Mouse (Mus musculus): ENCODE results near the gene Pde1c.

Pde1c gene

DNA sequence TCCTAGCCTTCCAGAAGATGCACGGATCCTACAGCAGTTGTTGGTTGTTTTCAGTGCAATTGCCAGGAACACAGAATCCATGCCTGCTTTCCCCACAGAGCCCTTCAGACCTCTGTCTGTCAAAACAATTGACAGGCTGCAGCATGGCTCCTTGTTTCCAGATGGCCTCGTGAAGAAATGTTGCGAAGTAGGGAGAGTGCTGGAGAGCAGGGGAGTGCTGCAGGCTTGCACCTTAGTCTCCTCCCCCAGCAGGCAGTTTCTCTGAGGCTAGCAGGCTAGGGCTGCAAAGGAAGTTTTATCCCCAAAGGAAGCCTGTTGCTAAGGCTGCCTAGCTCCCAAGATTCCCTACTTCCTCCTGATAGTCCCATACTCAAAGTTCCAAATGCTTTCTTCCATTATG is 246.1 kb downstream of the Pde1c start:
- no peak for DNase-seq

DNA sequence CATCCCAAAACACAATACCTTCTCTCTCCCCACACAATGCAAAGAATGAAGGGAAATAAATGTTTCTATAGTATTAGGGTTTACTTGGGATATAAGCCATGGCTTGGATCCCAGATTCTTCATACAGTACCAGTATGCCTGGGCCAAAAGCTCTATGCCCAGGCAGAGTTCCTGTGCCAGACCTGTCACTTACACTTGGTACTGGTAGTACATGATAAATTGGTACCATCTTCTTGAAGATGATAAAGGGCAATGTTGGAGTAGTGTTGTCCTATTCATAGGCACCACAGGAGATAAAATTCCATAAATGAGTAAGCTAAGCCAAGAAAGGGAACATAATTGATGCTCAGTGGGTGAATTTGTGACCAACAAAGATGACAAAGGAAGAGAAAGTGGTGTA is 258.6 kb downstream of the Pde1c start:
- DNase-seq, result no peak

DNA sequence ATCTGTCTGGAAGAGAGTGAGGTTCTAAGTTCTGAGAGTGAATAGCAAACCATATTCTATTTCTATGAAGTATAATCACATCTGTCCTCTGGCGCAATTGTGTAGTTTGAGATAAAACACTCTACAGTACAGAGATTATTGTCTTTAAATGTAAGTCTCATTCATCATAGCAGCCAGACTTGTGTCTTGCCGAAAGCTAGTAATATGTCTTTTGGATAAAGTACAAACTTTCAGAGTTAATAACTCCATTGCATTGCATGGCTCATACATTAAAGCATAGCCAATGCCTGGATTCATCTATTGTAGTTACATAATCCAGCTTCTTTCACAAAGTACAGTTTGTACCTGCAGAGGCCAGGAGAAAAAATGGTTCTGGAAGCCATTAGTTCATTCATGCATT is 262.8 kb downstream of the Pde1c start:
- DNase-seq, result no peak

DNA sequence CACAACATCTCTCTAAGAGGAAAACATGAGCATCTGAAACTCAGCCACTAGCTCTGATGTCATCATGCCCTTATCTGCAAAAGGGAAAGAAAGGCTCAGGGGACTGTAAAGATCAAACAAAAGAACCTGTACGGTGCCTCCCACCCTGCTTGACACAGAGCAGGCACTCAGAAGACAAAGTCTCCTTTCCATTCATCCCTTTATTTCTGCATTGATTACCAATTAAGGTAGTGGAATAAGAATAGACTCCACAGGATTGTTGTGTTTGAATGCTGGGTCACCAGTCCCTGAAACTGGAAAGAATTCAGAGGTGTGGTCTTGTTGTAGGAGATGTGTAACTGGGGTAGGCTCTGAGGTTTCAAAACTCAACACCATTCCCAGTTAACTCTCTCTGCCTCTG is 276.7 kb downstream of the Pde1c start:
- no peak for DNase-seq

DNA sequence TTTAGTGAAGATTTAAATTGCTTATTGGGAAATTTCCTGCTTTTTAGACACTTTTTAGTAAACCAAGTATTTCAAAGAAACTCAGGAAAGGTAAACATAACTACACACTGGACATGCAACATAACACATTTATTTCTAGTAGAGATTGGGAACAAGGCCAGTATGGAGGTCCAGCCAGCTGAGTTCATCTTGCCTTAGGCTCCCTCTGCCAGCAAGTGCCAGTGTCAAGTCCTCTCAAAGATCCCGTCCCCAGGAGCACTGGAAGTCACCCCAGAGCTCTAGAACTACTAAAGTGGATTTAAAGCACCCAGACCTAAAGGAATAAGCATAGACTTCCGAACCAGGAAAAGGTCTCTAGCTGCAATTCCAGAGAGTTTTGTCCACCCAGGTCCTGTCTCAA is 279.6 kb downstream of the Pde1c start:
- DNase-seq, result no peak

DNA sequence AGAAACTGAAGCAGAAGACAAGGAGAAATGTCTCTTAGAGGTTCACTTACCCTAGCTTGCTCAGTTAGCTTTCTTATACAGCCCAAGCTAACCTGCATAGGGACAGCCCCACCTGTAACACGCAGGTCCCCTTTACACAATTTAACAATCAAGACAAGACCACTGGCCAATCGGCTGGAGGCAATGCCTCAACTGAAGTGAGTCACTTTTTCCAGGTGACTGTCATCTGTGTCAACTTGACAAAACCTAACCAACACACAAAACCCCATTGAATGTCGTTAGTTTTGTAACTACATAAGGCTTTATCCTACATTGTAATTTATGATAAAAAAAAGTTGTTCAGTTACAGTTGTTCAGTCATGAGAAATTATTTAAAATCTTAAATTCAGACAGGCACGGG is 284.1 kb downstream of the Pde1c start:
- no peak for DNase-seq

DNA sequence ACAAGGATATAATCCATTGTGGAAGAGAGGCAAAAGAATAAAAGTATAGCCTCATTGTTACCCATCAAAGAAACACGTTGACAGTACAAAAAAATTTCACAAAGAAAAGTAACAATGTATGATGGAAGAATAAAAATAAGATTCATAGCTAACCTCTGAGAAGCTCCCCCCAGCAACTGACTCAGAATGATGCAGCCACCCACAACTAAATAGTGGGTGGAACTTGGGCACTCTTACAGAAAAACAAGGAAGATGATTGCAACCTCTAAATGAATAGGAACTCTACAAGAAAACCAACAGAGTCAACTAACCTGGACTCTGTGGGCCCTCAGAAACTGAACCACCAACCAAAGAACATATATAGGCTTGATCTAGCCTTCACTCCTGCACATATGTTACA is 293.4 kb downstream of the Pde1c start:
- no peak for DNase-seq

DNA sequence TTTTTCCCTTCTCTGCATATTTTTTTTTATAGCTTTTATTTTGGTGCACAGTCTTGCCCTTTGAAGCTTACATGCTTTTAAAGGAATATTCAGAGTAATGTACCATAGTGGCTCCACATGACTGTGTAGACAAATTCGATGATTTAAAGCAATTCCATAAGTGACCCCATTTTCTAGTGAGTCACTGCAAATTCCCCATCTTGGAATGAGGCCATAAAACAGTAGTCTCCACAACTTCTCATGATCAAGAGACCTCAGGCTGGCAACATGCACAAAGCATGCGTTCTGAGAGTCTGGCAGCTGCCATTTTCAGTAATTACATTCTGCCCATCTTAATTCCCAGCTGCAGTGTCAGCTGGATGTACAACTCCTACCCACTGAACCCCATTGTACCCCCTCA is 297.2 kb downstream of the Pde1c start:
- no peak for DNase-seq

DNA sequence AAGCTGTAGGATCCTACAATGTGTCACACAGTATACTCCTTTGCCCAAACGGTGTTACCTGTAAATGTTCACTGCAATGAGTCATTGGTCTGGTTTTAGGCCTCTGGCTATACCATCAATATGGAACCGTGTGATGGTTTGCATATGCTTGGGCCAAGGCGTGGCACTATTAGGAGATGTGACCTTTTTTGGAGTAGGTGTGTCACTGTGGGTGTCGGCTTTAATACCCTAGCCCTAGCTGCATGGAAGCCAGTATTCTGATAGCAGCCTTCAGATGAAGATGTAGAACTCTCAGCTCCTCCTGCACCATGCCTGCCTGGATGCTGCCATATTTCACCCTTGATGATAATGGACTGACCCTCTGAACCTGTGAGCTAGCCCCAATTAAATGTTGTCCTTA is 304.4 kb downstream of the Pde1c start:
- DNase-seq, result no peak

DNA sequence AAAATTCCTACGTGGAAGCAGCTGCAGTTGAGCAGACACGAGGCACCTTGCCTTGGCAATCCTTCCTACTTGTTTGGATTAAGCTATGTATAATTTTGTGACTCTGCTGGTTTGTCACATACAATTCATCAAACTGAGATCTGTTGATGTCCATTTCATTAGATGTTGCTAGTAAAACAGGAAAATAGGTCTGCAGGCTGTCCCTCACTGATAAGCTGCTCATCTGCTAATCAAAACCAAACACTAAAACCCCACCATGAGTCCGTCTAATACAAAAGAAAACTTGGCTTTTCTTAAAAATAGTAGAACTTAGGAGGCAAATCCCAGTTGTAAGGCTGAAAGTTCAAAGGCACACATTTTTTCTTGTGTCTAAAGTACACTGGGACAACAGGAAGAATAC is 308.8 kb downstream of the Pde1c start:
- no peak for DNase-seq

DNA sequence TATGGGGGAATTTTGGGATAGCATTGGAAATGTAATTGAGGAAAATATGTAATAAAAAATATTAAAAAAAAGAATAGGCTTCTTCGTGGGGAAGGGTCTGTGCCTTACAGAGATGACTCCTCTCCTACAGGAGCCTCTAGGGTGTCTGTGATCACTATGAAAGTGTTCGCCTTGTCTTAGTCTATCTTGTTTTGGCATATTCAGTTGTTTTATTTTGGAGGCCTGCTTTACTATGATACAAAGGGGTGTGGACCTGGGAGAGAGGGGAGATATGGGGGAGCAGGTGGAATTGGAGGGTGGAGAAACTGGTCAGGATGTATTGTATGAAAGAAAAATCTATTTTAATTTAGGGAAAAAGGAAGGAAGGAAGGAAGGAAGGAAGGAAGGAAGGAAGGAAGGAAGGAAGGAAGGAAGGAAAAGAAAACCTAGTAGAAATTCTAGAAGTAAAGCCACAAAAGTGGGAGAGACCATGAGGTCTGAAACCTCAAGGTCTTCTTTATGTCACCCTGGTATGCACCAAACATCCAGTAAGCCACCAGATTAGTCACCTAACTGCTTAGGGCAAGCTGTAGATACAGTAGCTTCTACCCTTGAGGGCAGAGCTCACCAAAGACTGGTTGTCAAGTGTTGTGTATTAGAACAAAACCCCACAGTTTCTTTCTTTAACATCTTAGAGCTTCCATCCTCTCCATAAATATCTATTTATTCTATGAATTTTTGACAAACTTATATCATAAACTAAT is 311.2 kb downstream of the Pde1c start:
- no peak for DNase-seq

DNA sequence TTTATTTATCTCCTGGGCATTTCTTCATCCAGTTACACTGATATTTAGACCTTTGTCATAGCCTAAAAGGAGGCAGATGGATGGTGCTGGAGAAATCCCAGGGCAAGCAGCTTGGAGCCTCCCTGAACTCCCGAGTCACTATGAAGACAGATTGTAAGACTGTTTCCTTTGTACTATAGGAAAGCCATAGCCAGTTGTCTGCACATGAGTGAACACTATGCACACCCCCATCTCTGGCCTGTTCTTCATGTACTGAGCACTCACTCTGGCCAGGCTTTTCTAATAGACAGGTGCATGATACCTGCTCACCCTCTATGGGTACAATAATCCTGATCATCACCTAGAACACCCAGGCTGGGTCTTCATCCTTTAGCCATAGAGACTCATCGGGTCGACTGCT is 318.8 kb downstream of the Pde1c start:
- no peak for DNase-seq

DNA sequence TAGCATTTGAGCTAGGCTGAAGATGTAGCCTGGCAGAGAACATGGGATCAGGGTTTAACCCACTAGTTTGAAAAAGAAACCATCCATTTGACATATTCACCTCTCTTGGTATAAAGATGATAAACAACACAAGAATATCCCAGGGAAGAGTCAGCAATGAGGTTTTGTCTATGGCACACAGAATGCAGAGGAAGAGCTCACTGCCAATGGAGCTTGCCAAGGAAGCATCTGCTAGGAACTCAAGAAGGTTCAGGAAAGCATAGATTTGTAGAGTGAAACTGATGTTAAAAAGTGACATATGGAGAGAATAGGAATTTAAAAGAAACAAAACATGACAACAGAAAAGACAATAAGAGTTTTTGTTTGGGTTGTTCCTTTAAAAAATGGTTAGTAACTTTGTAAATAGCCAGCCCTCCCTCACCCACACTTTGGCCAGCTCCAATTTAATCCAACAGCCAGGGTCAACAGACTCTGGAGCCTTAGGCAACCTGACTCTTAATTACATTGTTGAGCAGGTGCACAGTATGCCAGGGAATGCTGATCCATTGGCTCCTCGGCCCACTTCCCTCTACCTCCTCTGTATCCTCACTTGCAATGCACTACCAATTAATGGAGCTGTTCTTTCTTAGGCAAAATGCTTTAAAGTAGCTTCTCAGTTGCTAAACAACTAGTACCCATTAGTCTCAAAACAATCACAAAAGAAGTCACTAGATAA is 377.3 kb downstream of the Pde1c start:
- no peak for DNase-seq

DNA sequence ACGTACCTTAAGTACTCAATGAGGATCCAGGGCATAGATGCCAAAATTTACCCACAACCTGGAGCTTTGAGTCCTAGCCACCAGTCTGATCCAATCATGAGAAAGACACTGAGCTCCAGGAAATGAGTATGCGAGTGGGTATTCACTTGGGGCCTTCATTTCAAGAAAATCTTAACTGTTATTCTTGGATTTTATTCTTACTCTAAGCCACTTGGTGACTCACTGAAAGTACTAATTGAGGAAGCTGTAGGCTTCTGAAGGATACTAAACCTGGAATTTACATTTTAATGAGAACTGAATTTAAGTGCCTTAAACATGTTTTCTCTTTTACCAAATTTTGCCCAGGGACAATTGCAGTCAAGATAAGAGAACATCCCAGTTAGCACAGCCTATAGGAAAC is 392.4 kb downstream of the Pde1c start:
- no peak for DNase-seq

DNA sequence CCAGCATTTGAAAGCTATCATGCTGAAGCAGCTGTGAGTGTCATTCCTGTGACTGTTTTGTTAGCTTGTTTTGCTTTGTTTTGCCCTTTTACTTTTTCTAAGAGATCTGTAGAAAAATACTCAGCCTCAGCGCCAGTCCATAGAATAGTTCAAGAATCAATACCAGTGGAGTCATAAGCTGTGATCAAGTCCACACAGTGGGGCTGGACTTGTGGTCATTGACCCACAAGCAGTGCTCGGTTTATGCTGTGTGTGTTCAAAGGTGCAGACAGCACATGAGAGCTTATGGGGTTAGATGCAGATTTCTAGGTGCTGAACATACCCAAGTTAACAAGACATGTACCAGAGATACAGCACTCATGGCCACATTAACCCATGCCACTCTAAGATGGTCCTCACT is 396.7 kb downstream of the Pde1c start:
- DNase-seq, result no peak

DNA sequence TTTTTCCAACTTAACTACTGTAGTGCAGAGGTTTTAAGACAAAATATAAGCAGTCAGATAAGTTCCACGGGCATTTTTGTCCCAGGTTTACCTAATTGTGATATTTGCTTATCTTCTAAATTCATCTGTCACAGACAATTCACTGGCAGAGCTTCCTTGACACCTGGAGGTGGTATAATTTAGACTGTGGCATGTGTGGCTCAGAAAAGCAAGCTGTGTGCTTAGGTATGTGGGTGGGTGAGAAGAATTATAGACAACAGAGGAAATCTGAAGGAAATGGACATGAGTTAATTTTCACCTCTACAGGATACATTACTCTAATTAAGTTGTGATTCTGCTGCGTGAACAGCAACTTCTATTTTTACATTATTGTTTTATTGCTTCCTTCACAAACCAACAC is 400.2 kb downstream of the Pde1c start:
- peak; percentile 30 for DNase-seq

DNA sequence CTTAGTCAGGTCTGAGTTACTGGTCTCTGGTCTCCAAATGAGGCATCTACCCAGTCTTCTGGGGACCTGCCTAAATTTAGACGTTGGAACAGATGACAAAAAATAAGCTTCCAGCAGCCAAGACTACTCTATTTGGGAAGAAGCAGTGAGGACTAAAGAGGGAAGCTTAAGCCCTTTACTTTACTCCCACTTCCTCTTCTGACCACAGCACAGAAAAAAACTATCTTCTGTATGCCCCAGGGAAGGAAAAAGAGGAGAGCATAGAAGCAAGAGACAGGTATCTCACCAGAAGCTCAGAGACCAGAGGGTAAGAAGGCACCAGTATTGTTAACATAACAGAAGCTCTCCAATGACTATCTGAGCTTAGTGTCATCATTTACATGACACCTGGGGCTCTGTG is 410.7 kb downstream of the Pde1c start:
- DNase-seq, result no peak

DNA sequence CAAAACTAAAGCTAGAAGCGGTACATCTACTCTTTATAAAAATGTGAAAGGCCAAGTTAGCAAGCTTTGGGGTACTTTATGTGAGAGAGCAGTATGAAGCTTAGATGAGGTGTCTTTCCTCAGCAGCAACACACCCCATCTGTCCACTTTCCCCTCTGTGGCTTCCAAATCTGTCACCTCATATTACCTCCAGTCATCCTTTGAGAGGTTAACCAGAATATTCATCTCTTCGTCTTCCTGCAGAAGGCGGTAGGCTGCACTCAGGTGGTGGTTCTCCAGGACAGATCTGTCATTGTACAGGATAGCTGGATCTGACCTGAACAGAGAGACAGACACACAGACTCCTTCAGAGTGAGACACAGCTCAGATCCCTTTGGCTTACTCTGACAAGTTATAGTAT is 412.1 kb downstream of the Pde1c start:
- DNase-seq, result no peak

DNA sequence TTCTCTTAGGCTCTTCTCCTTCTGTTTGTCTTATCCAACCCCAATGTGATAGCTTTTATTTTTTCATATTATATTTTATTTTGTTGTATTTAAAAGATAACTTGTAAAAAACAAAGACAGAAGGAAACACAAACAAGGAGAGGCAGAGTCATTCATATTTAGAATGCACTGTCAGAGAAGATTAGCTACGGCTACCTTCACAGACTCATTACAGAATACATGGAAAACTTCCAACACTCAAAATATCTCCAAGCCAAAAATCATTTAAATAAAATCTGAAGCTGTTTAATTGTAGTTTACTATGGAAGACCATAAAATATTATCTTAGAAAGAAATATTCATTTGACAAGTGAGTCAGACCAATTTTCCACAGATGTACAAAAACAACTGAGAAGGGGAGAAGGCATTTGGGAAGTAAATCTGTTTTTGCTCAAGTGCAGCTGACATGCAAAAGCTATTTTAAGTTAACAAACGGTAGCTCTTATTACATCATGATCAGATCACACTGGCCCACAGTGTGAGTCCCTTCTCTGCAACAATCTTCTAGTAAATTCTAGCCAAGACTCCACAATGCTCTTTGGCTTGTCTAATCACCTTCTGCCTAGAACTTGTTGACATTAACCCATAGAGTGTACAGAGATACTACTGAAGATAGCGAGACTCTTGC is 438.3 kb downstream of the Pde1c start:
- peak; percentile 4 for DNase-seq

DNA sequence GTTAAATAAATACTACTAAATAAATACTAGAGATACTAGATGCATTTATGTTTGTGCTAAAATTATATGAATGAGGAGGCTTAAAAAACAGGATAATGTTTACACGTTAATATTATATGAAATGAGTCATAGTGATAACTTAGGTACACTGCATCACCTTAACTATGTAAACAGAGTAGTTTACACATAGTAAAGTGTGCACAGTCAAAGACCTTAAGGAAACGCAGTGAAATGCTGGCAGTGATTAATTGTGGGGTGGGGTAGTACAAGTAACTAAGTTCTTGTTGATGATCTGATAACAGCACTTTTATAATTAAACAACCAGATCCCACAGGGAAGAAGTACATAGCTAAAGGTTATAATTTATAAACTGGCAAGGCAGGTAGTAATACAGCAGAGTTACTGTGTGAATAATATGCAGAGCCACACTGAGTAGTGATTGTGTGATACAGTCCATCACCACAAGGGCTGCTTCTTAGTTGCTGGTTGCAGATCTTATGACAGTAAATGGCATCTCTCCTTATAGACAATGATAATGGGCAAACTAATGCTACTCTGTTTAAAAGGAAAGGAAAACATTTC is 469.3 kb downstream of the Pde1c start:
- no peak for DNase-seq

DNA sequence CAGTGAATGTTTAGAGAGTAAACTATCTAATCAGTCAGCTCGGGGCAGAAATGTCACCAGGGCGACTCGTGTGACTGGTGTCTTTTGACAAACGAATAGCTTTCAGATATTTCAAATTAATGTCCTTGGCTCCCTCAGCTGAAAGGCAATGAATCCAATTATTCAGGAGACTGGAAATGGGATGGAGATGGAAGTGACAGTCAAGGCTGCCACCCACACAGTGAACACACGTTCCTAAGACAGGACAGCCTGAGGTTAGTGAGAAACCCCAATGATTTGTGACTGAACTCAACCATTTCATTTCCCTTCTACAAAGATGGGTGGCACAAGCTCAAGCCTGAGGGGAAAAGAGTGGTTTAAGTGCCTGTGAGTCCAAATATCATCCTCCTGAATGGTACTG is 470.5 kb downstream of the Pde1c start:
- no peak for DNase-seq

DNA sequence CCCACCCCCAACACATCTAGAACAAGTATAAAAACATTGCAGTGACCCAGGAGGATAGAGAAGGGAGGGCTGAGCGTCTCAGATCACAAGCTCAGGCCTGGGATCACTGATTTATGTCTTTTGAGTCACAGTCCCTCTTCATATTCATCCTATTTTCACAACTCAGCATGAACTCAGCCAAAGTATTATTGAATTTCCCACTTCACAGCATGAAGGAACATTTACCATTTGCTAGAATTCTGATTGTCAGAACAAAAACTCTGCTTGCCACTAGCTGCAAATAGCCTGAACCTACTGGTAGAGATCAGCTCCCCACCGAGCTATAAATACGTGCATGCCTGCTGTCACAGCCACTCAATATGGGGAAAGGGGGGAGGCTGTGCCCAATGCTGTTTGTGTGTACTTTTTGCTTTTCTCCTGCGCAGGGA is 492.5 kb downstream of the Pde1c start:
- DNase-seq, result peak; percentile 43

DNA sequence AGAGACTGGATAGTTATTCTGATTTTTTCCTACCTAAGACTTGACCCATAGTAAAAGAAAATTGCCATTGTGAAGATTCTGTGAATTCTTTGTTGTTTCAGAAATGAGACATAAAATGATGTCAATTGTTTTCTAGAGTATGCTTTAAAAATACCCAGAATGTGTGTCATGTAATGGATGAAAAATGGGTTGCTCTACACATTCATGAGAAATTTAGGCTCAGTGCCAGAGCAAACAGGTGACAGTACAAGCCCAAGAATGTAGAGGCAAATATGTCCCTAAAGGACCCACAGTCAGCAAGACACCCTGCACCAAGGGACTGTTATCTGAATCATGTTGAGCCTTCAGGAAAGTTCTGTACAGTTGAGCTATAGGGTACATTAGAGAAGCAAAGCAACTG is 500.4 kb downstream of the Pde1c start:
- DNase-seq, result no peak
